Mouse (Mus musculus) embryo, embryonic 9.5 days (tissue): ENCODE data around the gene Clnk.
A peak's percentile ranks its signal among the peaks of the same experiment; 100 is the strongest.
"Not testable (repeated sequence)": the region's sequence is repeated elsewhere in the genome, so short reads cannot be mapped to it uniquely, and the experiment has no call there.

Source experiments
- DNase-seq: peaks from one replicate; pipeline ENCODE4 v3.0.0-alpha.2; 2017; ENCODE audit errors: extremely low spot score

Clnk gene

GRCm38 (mm10) chr5:38876622-38877021 lies at the start of gene Clnk:
Gene Clnk, minus strand, starts transcription at chr5:38876812.
- DNase-seq: no peak

- no peak for DNase-seq
These were observed 28.7 kb upstream of the Clnk start for GRCm38 (mm10) chr5:38905271-38905670.

- no peak for DNase-seq
These were observed 28.0 kb upstream of the Clnk start for GRCm38 (mm10) chr5:38904528-38905044.

GRCm38 (mm10) chr5:38902889-38903288 lies 26.3 kb upstream of the Clnk start:
- DNase-seq: no peak

GRCm38 (mm10) chr5:38899051-38899450 lies 22.4 kb upstream of the Clnk start:
- DNase-seq: no peak

GRCm38 (mm10) chr5:38888646-38889045 lies 12.0 kb upstream of the Clnk start:
- DNase-seq: no peak

GRCm38 (mm10) chr5:38886623-38887275 lies 10.1 kb upstream of the Clnk start:
- DNase-seq: no peak

GRCm38 (mm10) chr5:38882635-38883034 lies 6.0 kb upstream of the Clnk start:
- DNase-seq: not testable (repeated sequence)

GRCm38 (mm10) chr5:38881728-38882620 lies 5.4 kb upstream of the Clnk start:
- no peak for DNase-seq

- DNase-seq: no peak
These were observed 4.8 kb upstream of the Clnk start for GRCm38 (mm10) chr5:38881416-38881727.

- DNase-seq: no peak
These were observed 3.5 kb upstream of the Clnk start for GRCm38 (mm10) chr5:38879989-38880706.

GRCm38 (mm10) chr5:38875403-38875802 lies 1.2 kb downstream of the Clnk start:
- no peak for DNase-seq

- peak; percentile 33 for DNase-seq
These were observed 1.7 kb downstream of the Clnk start for GRCm38 (mm10) chr5:38874931-38875330.

- DNase-seq: no peak
These were observed 3.7 kb downstream of the Clnk start for GRCm38 (mm10) chr5:38872906-38873305.

- DNase-seq: no peak
These were observed 5.0 kb downstream of the Clnk start for GRCm38 (mm10) chr5:38871591-38871990.

GRCm38 (mm10) chr5:38870485-38870884 lies 6.1 kb downstream of the Clnk start:
- no peak for DNase-seq

- DNase-seq: no peak
These were observed 6.6 kb downstream of the Clnk start for GRCm38 (mm10) chr5:38869976-38870375.

GRCm38 (mm10) chr5:38864624-38865023 lies 12.0 kb downstream of the Clnk start:
- no peak for DNase-seq

- no peak for DNase-seq
These were observed 13.6 kb downstream of the Clnk start for GRCm38 (mm10) chr5:38863029-38863428.

- DNase-seq: no peak
These were observed 14.2 kb downstream of the Clnk start for GRCm38 (mm10) chr5:38862288-38862985.

GRCm38 (mm10) chr5:38858015-38858721 lies 18.4 kb downstream of the Clnk start:
- DNase-seq: peak; percentile 39
